ENCODE assay signal across 9 mouse cellular contexts in genomic region chr9:60744171-60744969, GRCm38 (mm10). TPM values are rescaled to one million over a fixed set of nuclear protein-coding genes. Genes with fewer than 3 reads are reported as not detected.
DNase-seq lines count a peak whose midpoint lies in the region; TF ChIP-seq lines count a peak whose summit lies in the region.
"Had no signal": no experiment of that assay in that cellular context is flagged by ENCODE, and none has a peak within 500 bp of the region (broad histone marks: within the 10 kb centered on the region; RNA-seq: fewer than 3 reads in every experiment).

No protein-coding gene starts in this region.

- no peak overlapping the region for H3K4me3 ChIP-seq in MEL (ENCODE audit: control insufficient read depth in 1 of 2, insufficient read depth in 1 of 2, low read depth in 2 of 2, low read length in 2 of 2)
- H3K4me3 ChIP-seq: liver, embryonic 13.5 days had no signal

- H3K4me1 ChIP-seq in MEL (ENCODE audit: control insufficient read depth in 1 of 2, insufficient read depth in 2 of 2, low read length in 2 of 2), result no peaks in the 10 kb centered on the region
- H3K4me1 ChIP-seq: liver, embryonic 13.5 days had no signal

- H3K9ac ChIP-seq in MEL (ENCODE audit: control insufficient read depth, low read depth, low read length, poor library complexity, severe bottlenecking), result no peak overlapping the region
- H3K9ac ChIP-seq: liver, embryonic 13.5 days had no signal

- TF ChIP-seq POLR2A in MEL (IDR thresholded peaks at IDR 0.05; ENCODE audit: control insufficient read depth in 1 of 2, insufficient read depth in 1 of 2, low read depth in 1 of 2, low read length in 2 of 2, poor library complexity in 1 of 2), result no peak

- no peak overlapping the region for H3K27ac ChIP-seq in MEL (ENCODE audit: control insufficient read depth, low read depth, low read length)
- H3K27ac ChIP-seq: liver, embryonic 13.5 days had no signal

- TF ChIP-seq RAD21 in MEL (IDR thresholded peaks at IDR 0.05; ENCODE audit: low read depth, low read length), result peak; percentile 83

- no peaks in the 10 kb centered on the region for H3K9me3 ChIP-seq in MEL (replicated peaks; ENCODE audit: insufficient read depth, low read length)
- H3K9me3 ChIP-seq: liver, embryonic 13.5 days had no signal

- no peak for TF ChIP-seq EP300 in MEL (IDR thresholded peaks at IDR 0.05; ENCODE audit: low read depth in 1 of 2, low read length in 2 of 2)

- peak; percentile 77 to 84 (median 83) for TF ChIP-seq CTCF in MEL (IDR thresholded peaks at IDR 0.05 in 2 of 3, conservative IDR thresholded peaks at IDR 0.05 in 1 of 3; ENCODE audit: control insufficient read depth in 1 of 3, insufficient read depth in 1 of 3, low read depth in 2 of 3, low read length in 3 of 3, poor library complexity in 1 of 3, severe bottlenecking in 1 of 3)

- no peaks in the 10 kb centered on the region for H3K36me3 ChIP-seq in MEL (ENCODE audit: control insufficient read depth in 1 of 2, insufficient read depth in 2 of 2, low read length in 2 of 2)
- H3K36me3 ChIP-seq: liver, embryonic 13.5 days had no signal

- H3K79me2 ChIP-seq in MEL (ENCODE audit: control insufficient read depth, insufficient read depth, low read length, poor library complexity), result no peaks in the 10 kb centered on the region

- H3K27me3 ChIP-seq in MEL (ENCODE audit: control insufficient read depth in 1 of 2, insufficient read depth in 2 of 2, low read length in 2 of 2), result peaks cover 2 to 5% of the 10 kb centered on the region in 2 experiments; a peak in 3 of 4 replicates
- H3K27me3 ChIP-seq: liver, embryonic 13.5 days had no signal

- peak; percentile 58 to 66 for DNase-seq in left cerebral cortex, adult 18-20 months (ENCODE audit: low spot score in 2 of 2)
- DNase-seq in left cerebral cortex, adult 11 months (ENCODE audit: low spot score), result no peak
- DNase-seq in MEL (ENCODE audit: low read depth, low spot score), result peak; percentile 46
- peak; percentile 42 for DNase-seq in cerebellum, adult 11-12 months
- DNase-seq in forelimb bud, embryonic 11.5 days (ENCODE audit: low read depth, low spot score), result peak; percentile 40
- peak; percentile 59 to 70 for DNase-seq in kidney, postnatal 4 days
- DNase-seq in lung, postnatal 4 days, result peak; percentile 48 to 61
- peak; percentile 67 for DNase-seq in testis, postnatal 10 days (ENCODE audit: low spot score)
- DNase-seq: liver, embryonic 13.5 days had no signal

TF ChIP-seq in MEL, 35 proteins besides CTCF, POLR2A, EP300 and RAD21:
- TF ChIP-seq SMC3 (IDR thresholded peaks at IDR 0.05; ENCODE audit: low read depth, low read length) (peak; percentile 82), ZC3H11A (IDR thresholded peaks at IDR 0.05; ENCODE audit: low read depth, low read length) (peak; percentile 64), RCOR1 (IDR thresholded peaks at IDR 0.05; ENCODE audit: low read depth, low read length) (no peak)

RNA-seq across cellular contexts. Expression of gene Larp6, which starts 31.6 kb away (rescaled TPM):
- 10 to 100 TPM; 37.6 to 41.6 TPM for total RNA-seq in left cerebral cortex, adult 18-20 months (2021)
- not detected in 2 replicates for total RNA-seq in MEL (2012; rRNA removed)
- polyA plus RNA-seq in MEL (2012; ENCODE audit: insufficient read depth in 1 of 2, insufficient read length in 2 of 2, low read depth in 1 of 2, low replicate concordance in 2 of 2, missing spikeins in 1 of 2), result not detected

RNA-seq across cellular contexts. Expression of gene Uaca, which starts 50.0 kb away (rescaled TPM):
- 1 to 10 TPM; 7.7 to 9.2 TPM for total RNA-seq in left cerebral cortex, adult 18-20 months (2021)
- total RNA-seq in MEL (2012; rRNA removed), result 9.7 and 10.9 TPM in 2 replicates
- polyA plus RNA-seq in MEL (2012; ENCODE audit: insufficient read depth in 1 of 2, insufficient read length in 2 of 2, low read depth in 1 of 2, low replicate concordance in 2 of 2, missing spikeins in 1 of 2), result 10 to 100 TPM in 1 of 2 experiments, not detected in 1; 11.4 TPM

RNA-seq across cellular contexts. Expression of gene Lrrc49, which starts 56.4 kb away (rescaled TPM):
- 10 to 100 TPM; 89.4 to 95.6 TPM for total RNA-seq in left cerebral cortex, adult 18-20 months (2021)
- total RNA-seq in MEL (2012; rRNA removed), result 2.7 and 3.3 TPM in 2 replicates
- polyA plus RNA-seq in MEL (2012; ENCODE audit: insufficient read depth in 1 of 2, insufficient read length in 2 of 2, low read depth in 1 of 2, low replicate concordance in 2 of 2, missing spikeins in 1 of 2), result 1 to 10 TPM in 1 of 2 experiments, not detected in 1; 5.5 TPM

Comparison
In these comparisons a context has a peak if more than half of its experiments do, and no peak if none do; other contexts are left out.
1. RNA of gene Larp6, which starts 31.6 kb away (total RNA-seq): 37.6 to 41.6 TPM in left cerebral cortex, adult 18-20 months; not detected in MEL; every median in the first group is over 10 times any median in the second.
2. RNA of gene Lrrc49, which starts 56.4 kb away (total RNA-seq): 89.4 to 95.6 TPM in left cerebral cortex, adult 18-20 months; 2.7 to 3.3 TPM in MEL; every median in the first group is over 10 times any median in the second.